Mouse (Mus musculus): ENCODE results near the gene Car1.
"Not testable (repeated sequence)": the region's sequence is repeated elsewhere in the genome, so short reads cannot be mapped to it uniquely, and the experiment has no call there.

Gene Car1

GRCm38 (mm10) chr3:14808211-14808610, at the start of gene Car1:
TSS of gene Car1 (minus strand) at chr3:14808368.
- DNase-seq (ENCODE audit: low spot score in 2 of 2): no peak

- no peak for DNase-seq (ENCODE audit: low spot score in 2 of 2)
Measured at GRCm38 (mm10) chr3:14857874-14858273, 49.7 kb upstream of the Car1 start.

- DNase-seq (ENCODE audit: low spot score in 2 of 2): no peak
Measured at GRCm38 (mm10) chr3:14854446-14854845, 46.3 kb upstream of the Car1 start.

- no peak for DNase-seq (ENCODE audit: low spot score in 2 of 2)
Measured at GRCm38 (mm10) chr3:14853966-14854365, 45.8 kb upstream of the Car1 start.

GRCm38 (mm10) chr3:14848587-14849254, 40.6 kb upstream of the Car1 start:
- DNase-seq (ENCODE audit: low spot score in 2 of 2): no peak

- no peak for DNase-seq (ENCODE audit: low spot score in 2 of 2)
Measured at GRCm38 (mm10) chr3:14839466-14840118, 31.4 kb upstream of the Car1 start.

- DNase-seq (ENCODE audit: low spot score in 2 of 2): no peak
Measured at GRCm38 (mm10) chr3:14838936-14839335, 30.8 kb upstream of the Car1 start.

- DNase-seq (ENCODE audit: low spot score in 2 of 2): no peak
Measured at GRCm38 (mm10) chr3:14832766-14833165, 24.6 kb upstream of the Car1 start.

- no peak for DNase-seq (ENCODE audit: low spot score in 2 of 2)
Measured at GRCm38 (mm10) chr3:14831219-14831835, 23.2 kb upstream of the Car1 start.

GRCm38 (mm10) chr3:14828896-14829295, 20.7 kb upstream of the Car1 start:
- DNase-seq (ENCODE audit: low spot score in 2 of 2): no peak

- DNase-seq (ENCODE audit: low spot score in 2 of 2): no peak
Measured at GRCm38 (mm10) chr3:14819844-14820504, 11.8 kb upstream of the Car1 start.

GRCm38 (mm10) chr3:14815396-14815795, 7.2 kb upstream of the Car1 start:
- not testable (repeated sequence) for DNase-seq (ENCODE audit: low spot score in 2 of 2)

GRCm38 (mm10) chr3:14806702-14807101, 1.5 kb downstream of the Car1 start:
- no peak for DNase-seq (ENCODE audit: low spot score in 2 of 2)

- no peak for DNase-seq (ENCODE audit: low spot score in 2 of 2)
Measured at GRCm38 (mm10) chr3:14805962-14806361, 2.2 kb downstream of the Car1 start.

- DNase-seq (ENCODE audit: low spot score in 2 of 2): no peak
Measured at GRCm38 (mm10) chr3:14804906-14805305, 3.3 kb downstream of the Car1 start.

- DNase-seq (ENCODE audit: low spot score in 2 of 2): no peak
Measured at GRCm38 (mm10) chr3:14797069-14797468, 11.1 kb downstream of the Car1 start.

- DNase-seq (ENCODE audit: low spot score in 2 of 2): no peak
Measured at GRCm38 (mm10) chr3:14795292-14796020, 12.7 kb downstream of the Car1 start.

- DNase-seq (ENCODE audit: low spot score in 2 of 2): no peak
Measured at GRCm38 (mm10) chr3:14792032-14792431, 16.1 kb downstream of the Car1 start.

- DNase-seq (ENCODE audit: low spot score in 2 of 2): no peak
Measured at GRCm38 (mm10) chr3:14787607-14788006, 20.6 kb downstream of the Car1 start.

GRCm38 (mm10) chr3:14787136-14787535, 21.0 kb downstream of the Car1 start:
- no peak for DNase-seq (ENCODE audit: low spot score in 2 of 2)

- DNase-seq (ENCODE audit: low spot score in 2 of 2): no peak
Measured at GRCm38 (mm10) chr3:14786551-14787079, 21.6 kb downstream of the Car1 start.

GRCm38 (mm10) chr3:14785353-14785752, 22.8 kb downstream of the Car1 start:
- DNase-seq (ENCODE audit: low spot score in 2 of 2): no peak

Measured in frontal cortex, postnatal 14 days (tissue).